Mouse (Mus musculus) kidney, adult 18-20 months (tissue): Measurements from ENCODE around the gene 4933428G20Rik.

Experiments
- DNase-seq: peaks from one replicate; pipeline ENCODE4 v3.0.0; 2021

4933428G20Rik gene

DNA sequence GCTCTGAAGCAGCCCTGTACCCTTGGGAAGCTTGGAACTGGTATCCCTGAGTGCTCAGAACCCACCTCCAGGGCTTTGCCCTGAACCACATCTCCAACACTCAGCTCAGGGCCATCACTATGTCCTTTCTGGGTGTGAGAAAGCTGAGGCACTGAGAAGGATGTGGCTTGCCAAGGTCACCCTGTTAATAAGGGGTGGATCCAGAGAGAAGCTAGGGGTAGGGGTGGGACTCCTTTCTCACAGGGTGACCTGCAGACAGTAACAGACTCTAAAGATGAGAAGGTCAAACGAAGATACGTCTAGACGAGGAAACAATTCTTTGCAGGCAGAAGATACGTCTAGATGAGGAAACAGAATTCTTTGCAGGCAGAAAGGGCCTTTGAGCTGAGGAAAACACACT, 2.7 kb upstream of the 4933428G20Rik start:
- no peak for DNase-seq

GRCm38 (mm10) chr11:97502383-97502782, 2.2 kb upstream of the 4933428G20Rik start:
- no peak for DNase-seq

DNA sequence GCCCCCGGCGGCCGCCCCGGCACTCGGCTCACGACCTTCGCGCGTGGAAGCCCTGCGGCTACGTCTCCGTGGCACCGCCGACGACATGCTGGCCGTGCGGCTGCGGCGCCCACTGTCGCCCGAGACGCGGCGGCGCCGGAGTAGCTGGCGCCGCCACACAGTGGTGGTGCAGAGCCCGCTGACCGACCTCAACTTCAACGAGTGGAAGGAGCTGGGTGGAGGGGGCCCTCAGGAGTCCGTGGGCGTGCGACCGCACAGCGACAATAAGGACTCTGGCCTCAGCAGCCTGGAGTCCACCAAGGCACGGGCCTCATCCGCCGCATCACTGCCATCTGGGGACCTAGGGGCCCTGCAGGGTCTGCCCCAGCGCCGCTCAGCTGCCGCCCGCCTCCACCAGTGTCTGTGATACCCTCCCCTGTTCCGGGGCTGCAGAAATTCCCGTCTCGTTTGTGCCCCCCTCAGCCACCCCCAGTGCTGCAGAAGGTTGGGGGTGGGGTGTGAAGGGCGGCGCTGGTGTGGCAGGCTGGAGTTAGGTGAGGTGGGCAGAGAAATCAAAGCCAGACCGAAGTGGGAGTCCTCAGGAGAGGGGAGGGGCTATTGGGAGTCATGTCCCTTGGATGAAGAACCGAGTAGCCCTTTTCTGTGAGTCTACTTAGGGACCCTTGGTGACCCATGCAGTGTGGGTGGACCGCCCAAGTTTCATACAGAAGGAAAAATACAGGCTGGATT, 744 bp upstream of the 4933428G20Rik start:
- DNase-seq, result no peak

DNA sequence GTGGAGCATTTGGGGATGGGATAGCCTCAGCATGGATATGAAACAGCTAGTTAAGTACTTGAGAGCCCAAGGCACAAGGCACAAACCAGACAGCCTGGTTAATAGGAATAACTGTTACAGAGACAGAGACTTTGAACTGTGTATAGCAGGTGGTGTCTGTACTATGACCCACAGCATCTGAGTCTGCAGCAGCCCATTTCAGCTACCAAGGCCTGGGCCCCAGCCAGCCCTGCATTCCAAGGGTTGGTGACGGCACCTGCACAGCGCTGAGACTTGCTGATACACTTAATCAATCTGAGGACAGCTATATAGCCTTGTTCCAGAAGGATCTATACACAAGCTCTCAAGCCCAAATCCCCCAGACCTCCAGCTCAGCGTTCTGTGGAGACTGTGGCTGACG, 2.6 kb downstream of the 4933428G20Rik start:
- peak; percentile 76 for DNase-seq

GRCm38 (mm10) chr11:97492836-97493235, 7.3 kb downstream of the 4933428G20Rik start:
- no peak for DNase-seq

GRCm38 (mm10) chr11:97491640-97492039, 8.5 kb downstream of the 4933428G20Rik start:
- DNase-seq, result no peak

DNA sequence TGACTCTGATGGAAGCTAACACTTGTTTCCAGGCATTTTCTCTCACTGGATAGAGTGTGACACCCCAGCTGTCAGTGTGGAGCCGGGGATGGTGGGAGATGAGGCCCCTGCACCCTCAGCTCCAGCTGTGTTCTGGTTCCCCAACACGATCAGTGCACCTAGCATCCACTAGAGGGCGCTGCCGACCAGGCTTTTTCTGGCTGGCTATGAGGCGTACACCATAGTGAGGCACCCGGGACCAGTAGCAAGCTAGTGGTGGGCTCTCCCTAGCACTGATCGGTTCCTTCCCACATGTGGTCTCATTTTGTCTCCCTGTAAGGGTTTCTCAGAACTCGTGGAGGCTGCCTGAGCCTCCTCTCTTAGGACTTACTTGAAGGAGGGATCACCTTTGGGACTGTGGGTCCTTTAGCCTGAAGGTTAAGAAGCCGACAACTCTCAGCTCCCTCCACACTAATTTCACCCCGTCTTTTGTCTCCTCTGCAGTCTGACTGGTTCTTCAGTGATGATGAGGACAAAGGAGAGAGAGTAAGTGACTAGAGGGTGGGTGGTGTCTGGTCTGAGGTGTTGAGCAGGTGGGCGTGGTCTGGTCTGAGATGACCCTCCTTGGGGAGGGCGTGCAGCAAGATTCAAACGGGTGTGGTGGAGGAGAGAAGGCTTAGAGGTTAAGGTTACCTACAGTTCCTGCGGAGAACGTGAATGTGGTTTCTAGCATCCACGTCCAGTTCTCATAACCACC, 10.4 kb downstream of the 4933428G20Rik start:
- peak; percentile 86 for DNase-seq

- no peak for DNase-seq
Measured at GRCm38 (mm10) chr11:97487656-97488055, 12.5 kb downstream of the 4933428G20Rik start.

- no peak for DNase-seq
Measured at GRCm38 (mm10) chr11:97485661-97486060, 14.5 kb downstream of the 4933428G20Rik start.

DNA sequence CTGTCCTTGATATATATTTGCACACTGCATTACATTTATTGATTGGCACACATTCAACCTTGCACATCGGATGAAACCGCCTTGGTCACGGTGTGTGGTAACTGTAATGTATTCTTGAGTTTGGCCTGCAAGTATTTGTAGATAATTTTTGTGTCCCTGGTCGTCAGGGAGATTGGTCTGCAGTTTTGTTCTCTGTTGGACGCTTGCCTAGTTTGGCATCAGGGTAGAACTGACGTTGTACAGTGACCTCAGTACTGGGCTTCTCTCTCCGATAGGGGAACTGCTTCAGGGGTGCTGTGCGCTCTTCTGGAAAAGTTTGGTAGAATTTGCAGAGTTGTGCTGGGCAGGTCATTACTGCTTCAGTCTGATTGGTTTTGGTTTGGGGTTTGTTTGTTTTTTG, 20.3 kb downstream of the 4933428G20Rik start:
- no peak for DNase-seq

GRCm38 (mm10) chr11:97479085-97479484, 21.1 kb downstream of the 4933428G20Rik start:
- no peak for DNase-seq

DNA sequence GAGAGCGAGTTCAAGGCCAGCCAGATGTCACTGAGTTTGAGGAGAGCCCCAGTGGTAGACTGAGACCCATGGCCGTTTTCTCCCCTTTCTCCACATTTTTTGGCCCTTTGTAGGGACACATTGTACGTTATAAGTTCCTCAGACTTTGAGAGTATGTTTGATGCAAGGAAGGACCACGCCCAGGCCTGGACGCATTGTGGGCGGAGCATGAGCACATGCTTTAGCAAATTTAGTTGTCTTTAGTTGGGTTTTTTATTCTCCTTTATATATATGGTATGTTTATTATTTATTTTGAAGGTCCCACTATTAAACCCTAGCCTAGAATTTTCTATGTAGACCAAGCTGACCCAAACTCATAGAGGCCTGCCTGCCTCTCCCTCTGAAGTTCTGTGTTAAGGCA, 21.8 kb downstream of the 4933428G20Rik start:
- DNase-seq, result no peak

- DNase-seq, result no peak
Measured at GRCm38 (mm10) chr11:97477431-97477830, 22.7 kb downstream of the 4933428G20Rik start.

GRCm38 (mm10) chr11:97476334-97477095, 23.6 kb downstream of the 4933428G20Rik start:
- peak; percentile 48 for DNase-seq

GRCm38 (mm10) chr11:97471276-97471675, 28.9 kb downstream of the 4933428G20Rik start:
- DNase-seq, result no peak

- no peak for DNase-seq
Measured at GRCm38 (mm10) chr11:97469828-97470227, 30.3 kb downstream of the 4933428G20Rik start.

DNA sequence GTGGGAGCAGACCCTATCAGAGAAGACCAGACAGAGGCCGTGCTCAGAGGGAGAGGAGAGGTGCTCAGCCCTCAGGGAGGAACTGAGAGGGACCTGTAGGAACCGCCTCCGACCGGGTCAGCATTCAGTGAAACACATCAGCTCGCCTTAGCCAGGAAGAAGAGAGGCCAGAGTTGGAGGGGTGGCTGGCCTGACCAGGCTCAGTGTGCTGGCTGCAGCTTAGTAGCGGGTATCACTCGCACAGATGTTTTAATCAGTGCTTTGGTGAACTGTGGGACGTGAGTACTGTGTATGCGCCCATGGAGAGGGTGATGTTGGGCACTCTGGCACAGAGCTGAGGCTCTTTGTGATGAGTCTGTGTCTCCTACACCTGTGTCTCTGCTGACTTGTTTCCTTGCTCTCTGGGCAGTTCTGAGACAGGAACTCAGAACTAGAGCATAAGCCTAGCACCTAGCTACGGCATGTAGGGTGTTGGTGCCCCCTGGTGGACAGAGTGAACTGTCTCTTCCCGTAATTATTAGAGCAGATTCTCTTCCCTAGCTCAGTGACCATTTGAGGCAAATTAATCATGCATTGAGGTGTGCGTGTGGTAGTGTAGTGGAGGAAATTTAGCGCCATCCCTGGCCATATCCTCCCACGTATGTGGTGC, 31.4 kb downstream of the 4933428G20Rik start:
- peak; percentile 87 for DNase-seq

DNA sequence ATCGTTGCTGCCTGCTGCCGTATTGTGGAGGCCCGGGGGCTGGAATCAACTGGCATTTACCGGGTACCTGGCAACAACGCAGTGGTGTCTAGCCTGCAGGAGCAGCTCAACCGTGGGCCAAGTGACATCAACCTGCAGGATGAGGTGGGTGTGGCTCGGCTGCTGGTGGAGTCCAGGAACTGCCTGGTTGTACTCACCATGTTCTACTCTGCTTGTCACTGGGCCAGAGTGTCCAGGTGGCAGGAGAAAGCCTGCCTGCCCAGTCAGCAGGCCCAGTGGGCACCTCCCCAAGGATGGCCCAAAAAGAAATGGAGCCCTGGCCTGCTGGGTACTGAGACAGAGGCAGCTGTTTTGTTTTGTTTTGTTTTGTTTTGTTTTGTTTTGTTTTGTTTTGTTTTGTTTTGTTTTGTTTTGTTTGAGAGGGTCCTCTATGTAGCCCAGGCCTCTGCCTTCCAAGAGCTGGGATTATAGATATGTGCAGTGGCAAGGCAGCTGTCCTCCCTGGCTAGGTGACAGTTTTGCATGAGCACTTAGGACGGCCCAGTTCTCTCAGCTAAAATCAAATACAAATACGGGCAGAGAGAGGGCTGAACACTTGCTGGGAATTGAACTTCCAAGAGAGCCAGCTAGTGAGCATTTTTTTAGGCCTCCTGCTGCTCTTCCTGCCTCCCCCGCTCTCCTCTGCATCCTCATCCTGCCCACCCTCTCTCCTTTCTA, 33.5 kb downstream of the 4933428G20Rik start:
- no peak for DNase-seq

DNA sequence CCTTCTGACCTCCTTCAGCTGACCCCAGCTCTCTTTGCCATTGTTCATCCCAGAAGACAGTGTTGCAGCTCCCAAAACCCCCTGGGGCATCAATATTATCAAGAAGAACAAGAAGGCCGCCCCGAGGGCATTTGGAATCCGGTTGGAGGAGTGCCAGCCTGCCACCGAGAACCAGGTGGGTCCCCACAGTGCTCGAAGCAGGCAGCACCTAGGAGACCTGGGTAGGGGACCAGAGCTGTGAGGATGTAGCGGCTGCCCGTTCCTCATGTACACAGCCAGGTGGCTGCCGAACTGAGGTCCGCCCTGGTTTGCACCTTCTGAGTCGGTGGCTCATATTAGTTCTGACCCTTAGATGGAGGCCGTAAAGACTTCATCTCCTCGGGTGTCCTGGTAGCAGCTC, 34.2 kb downstream of the 4933428G20Rik start:
- no peak for DNase-seq

DNA sequence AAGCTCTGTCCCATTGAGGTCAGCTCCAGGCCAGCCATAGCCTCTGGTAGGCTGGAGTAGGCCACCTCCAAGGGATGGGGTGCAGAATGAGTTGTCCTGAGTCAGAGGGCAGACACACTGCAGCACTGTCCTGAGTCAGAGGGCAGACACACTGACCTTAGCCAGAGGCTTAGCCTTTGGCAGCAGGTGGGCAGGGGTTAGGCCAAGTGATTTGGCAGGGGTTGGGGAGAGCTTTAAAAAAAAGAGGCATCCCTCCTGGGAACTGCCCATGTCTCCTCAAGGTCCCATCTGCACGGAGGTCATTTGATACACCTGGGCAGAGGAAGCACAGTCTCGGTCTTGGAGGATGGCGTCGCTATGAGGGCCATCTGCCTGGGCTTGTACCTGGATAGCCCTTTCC, 36.1 kb downstream of the 4933428G20Rik start:
- no peak for DNase-seq

GRCm38 (mm10) chr11:97463166-97463565, 37.0 kb downstream of the 4933428G20Rik start:
- no peak for DNase-seq

DNA sequence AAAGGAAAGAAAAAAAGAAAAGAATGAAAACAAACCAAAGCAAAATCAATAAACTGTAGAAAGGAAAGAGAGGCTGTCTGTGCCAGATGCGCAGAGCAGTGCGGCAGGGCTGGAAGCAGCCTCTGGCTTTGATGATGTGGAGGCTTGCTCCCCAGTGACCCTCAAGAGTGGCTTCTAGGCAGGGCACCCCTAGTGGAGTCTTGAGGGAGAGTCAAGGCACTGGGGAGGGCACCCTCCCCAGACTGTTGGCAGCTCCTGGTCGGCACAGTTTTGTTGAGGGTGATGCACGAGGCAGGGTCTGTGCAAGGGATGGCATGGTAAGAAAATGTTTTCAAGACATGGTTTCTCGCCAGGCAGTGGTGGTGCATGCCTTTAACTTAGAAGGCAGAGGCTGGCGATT, 37.6 kb downstream of the 4933428G20Rik start:
- DNase-seq, result no peak
